In the genomic region with DNA sequence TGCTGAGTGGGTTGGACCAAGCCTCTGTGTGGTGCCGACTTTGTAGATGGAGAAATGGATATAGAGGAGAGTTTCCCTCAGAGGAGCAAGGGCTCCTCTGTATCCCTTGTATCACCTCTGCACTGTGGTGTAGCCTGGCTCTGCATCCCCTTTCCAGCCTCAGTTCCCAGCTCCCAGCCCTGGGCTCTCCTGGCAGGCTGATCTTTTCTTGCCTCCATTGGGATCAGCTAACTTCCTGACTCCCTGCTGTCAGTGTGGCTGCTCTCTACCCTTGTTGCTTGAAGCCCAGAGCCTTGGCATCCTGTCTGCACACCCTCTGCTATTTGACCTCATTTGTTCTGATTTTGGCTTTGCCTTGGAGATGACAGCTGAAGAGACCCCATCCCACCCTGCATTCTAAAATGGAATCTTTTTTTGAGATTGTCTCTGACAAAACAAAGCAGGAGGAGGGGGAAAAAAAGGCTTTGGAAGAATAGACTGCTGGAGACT, we compare ENCODE assay signal across 12 mouse cellular contexts. TPM values are rescaled to one million over a fixed set of nuclear protein-coding genes. Genes with fewer than 3 reads are reported as not detected.
DNase-seq lines count a peak whose midpoint lies in the region; ATAC-seq lines count a peak whose summit lies in the region.
"Had no signal": no experiment of that assay in that cellular context is flagged by ENCODE, and none has a peak within 500 bp of the region (broad histone marks: within the 10 kb centered on the region; RNA-seq: fewer than 3 reads in every experiment).

A gene (plus strand): TSS at position 439 of the 489 bp plus-strand sequence.

- ATAC-seq in hindbrain, embryonic 15.5 days (ENCODE audit: low FRiP score, low read depth): no peak
- no peak for ATAC-seq in midbrain, embryonic 14.5 days (ENCODE audit: low FRiP score, low TSS enrichment)
- ATAC-seq in kidney, embryonic 14.5 days (ENCODE audit: low FRiP score, low TSS enrichment): no peak

- H3K9ac ChIP-seq in hindbrain, embryonic 15.5 days: no peak within 1 kb of the TSS
- H3K9ac ChIP-seq in midbrain, embryonic 14.5 days (replicated peaks; ENCODE audit: low read length): no peak within 1 kb of the TSS
- H3K9ac ChIP-seq in kidney, embryonic 14.5 days (ENCODE audit: low read depth, low read length): no peak within 1 kb of the TSS

- H3K27ac ChIP-seq in hindbrain, embryonic 15.5 days (replicated peaks): no peak within 1 kb of the TSS
- H3K27ac ChIP-seq in midbrain, embryonic 14.5 days (replicated peaks; ENCODE audit: low read depth, low read length): no peak within 1 kb of the TSS
- H3K27ac ChIP-seq in kidney, embryonic 14.5 days (ENCODE audit: low read depth, low read length): no peak within 1 kb of the TSS

- WGBS in hindbrain, embryonic 15.5 days: 79% methylated on average over 1 of the region's 1 CpGs
- WGBS in midbrain, embryonic 14.5 days: 72% methylated on average over 1 of the region's 1 CpGs
- 74% methylated on average over 1 of the region's 1 CpGs for WGBS in kidney, embryonic 14.5 days

- no peaks in the 10 kb centered on the region for H3K36me3 ChIP-seq in hindbrain, embryonic 15.5 days
- H3K36me3 ChIP-seq in midbrain, embryonic 14.5 days (ENCODE audit: control insufficient read depth, insufficient read depth, low read length): no peaks in the 10 kb centered on the region
- H3K36me3 ChIP-seq in kidney, embryonic 14.5 days (ENCODE audit: control insufficient read depth, insufficient read depth, low read length): no peaks in the 10 kb centered on the region

- peak; percentile 62 for DNase-seq in heart, adult 11 months
- DNase-seq in heart, postnatal 25 days (ENCODE audit: low spot score): no peak
- peak; percentile 89 for DNase-seq in cerebellum, adult 9-11 months
- no peak for DNase-seq in midbrain, embryonic 14.5 days
- DNase-seq in ovary, postnatal 14 days (ENCODE audit: low spot score): no peak
- DNase-seq in right cerebral cortex, adult 2 months (ENCODE audit: low spot score in 2 of 2): no peak
- DNase-seq: adrenal gland, adult 8-10 months; B cell, adult 2 months; kidney, adult 9 months; retina, postnatal 1 day had no signal

- no peak within 1 kb of the TSS for H3K4me3 ChIP-seq in hindbrain, embryonic 15.5 days
- H3K4me3 ChIP-seq in midbrain, embryonic 14.5 days (replicated peaks; ENCODE audit: low read depth, low read length): no peak within 1 kb of the TSS
- no peak within 1 kb of the TSS for H3K4me3 ChIP-seq in kidney, embryonic 14.5 days (ENCODE audit: low read length)

- H3K4me1 ChIP-seq in hindbrain, embryonic 15.5 days (replicated peaks): peaks cover 9% of the 10 kb centered on the region
- H3K4me1 ChIP-seq in midbrain, embryonic 14.5 days (ENCODE audit: control insufficient read depth, insufficient read depth, low read length): peaks cover 16% of the 10 kb centered on the region
- H3K4me1 ChIP-seq in kidney, embryonic 14.5 days (ENCODE audit: control insufficient read depth, insufficient read depth, low read length): no peaks in the 10 kb centered on the region

- 0 out of 2 replicates have a peak, but pooled peaks cover 2% of the 10 kb centered on the region for H3K27me3 ChIP-seq in hindbrain, embryonic 15.5 days
- H3K27me3 ChIP-seq in midbrain, embryonic 14.5 days (ENCODE audit: control insufficient read depth, insufficient read depth, low read length): no peaks in the 10 kb centered on the region
- peaks cover 5% of the 10 kb centered on the region; the same call in 1 of the 2 replicates for H3K27me3 ChIP-seq in kidney, embryonic 14.5 days (ENCODE audit: control insufficient read depth, insufficient read depth, low read length)

- no peak within 1 kb of the TSS for H3K4me2 ChIP-seq in hindbrain, embryonic 15.5 days
- H3K4me2 ChIP-seq in midbrain, embryonic 14.5 days (ENCODE audit: low read length): no peak within 1 kb of the TSS
- no peak within 1 kb of the TSS for H3K4me2 ChIP-seq in kidney, embryonic 14.5 days (replicated peaks; ENCODE audit: low read depth, low read length)

- H3K9me3 ChIP-seq in hindbrain, embryonic 15.5 days: no peaks in the 10 kb centered on the region
- no peaks in the 10 kb centered on the region for H3K9me3 ChIP-seq in midbrain, embryonic 14.5 days (ENCODE audit: control insufficient read depth, low read length)
- no peaks in the 10 kb centered on the region for H3K9me3 ChIP-seq in kidney, embryonic 14.5 days (ENCODE audit: control insufficient read depth, low read length)

- intact Hi-C loops in heart, postnatal 25 days (cut with DNase I): no loop called here

RNA-seq across cellular contexts. Expression of the gene that starts here (rescaled TPM):
- total RNA-seq in heart, postnatal 25 days (2021): not detected
- polyA plus RNA-seq in hindbrain, embryonic 15.5 days (2015; fragmentation: Nextera tagmentation; extraction: Ambion mirVana): 29.9 and 33.9 TPM in 2 replicates
- polyA plus RNA-seq in midbrain, embryonic 14.5 days (2014; fragmentation: Nextera tagmentation; extraction: Ambion mirVana): 17.3 and 19.2 TPM in 2 replicates
- polyA plus RNA-seq in kidney, embryonic 14.5 days (2014; fragmentation: Nextera tagmentation; extraction: Ambion mirVana): 2.1 and 2.4 TPM in 2 replicates

Comparison
In these comparisons a context has a peak if more than half of its experiments do, and no peak if none do; other contexts are left out.
1. DNase-seq: peak in heart, adult 11 months (single experiment) and cerebellum, adult 9-11 months (single experiment); none in heart, postnatal 25 days (single experiment), midbrain, embryonic 14.5 days (single experiment), ovary, postnatal 14 days (single experiment) and right cerebral cortex, adult 2 months (0 of 2).